Mouse (Mus musculus) liver, adult 2 months (tissue): ENCODE measurements around the gene Pgghg.

Experiments
- CTCF ChIP-seq: fragments of 200-500 bp; IDR thresholded peaks from 2 replicates; pipeline ENCODE4 v1.5.1; 2011; ENCODE audit warnings: low read depth, low read length, control low read depth
- POLR2A ChIP-seq: fragments of 200-500 bp; IDR thresholded peaks from 2 replicates; pipeline ENCODE4 v1.6.1; 2011; ENCODE audit warnings: low read length, control low read depth; ENCODE audit not compliant: insufficient read depth; ENCODE audit errors: extremely low read depth

GRCm38 (mm10) chr7:140921225-140921975 is 19.8 kb upstream of the Pgghg start:
- TF ChIP-seq CTCF = no peak
- no peak for TF ChIP-seq POLR2A
